Mouse (Mus musculus) forebrain, embryonic 16.5 days (tissue): ENCODE measurements at regions not wholly inside any gene's neighbourhood (a gene's known extent, or its start where the extent isn't known, plus 50 kb on each side); places are given as distances from the start of the nearest gene placed in this dataset. TPM values are rescaled to one million over a fixed set of nuclear protein-coding genes. Genes with fewer than 3 reads are reported as not detected.

Experiments
- microRNA-seq: library from miRNA; unstranded; fragments of <30 nt; microRNA quantifications from one replicate; pipeline ENCODE4, GENCODE M21; 2017

Small RNA genes in the stretch of these regions (microRNA-seq; reads per million reads assigned to microRNA genes)
- gene Mir8117, result not detected
